Mouse (Mus musculus) limb, embryonic 13.5 days (tissue): ENCODE measurements at regions not wholly inside any gene's neighbourhood (a gene's known extent, or its start where the extent isn't known, plus 50 kb on each side); places are given as distances from the start of the nearest gene placed in this dataset.

Experiments used
- ATAC-seq: fragments of 200-750 bp; cut with Nextera tagmentation; 2 replicates; pipeline ENCODE4 v1.8.0; 2017; ENCODE audit warnings: low read depth, moderate number of reproducible peaks, moderate TSS enrichment; ENCODE audit not compliant: low FRiP score
- H3K27ac ChIP-seq: fragments of 300-500 bp; sonication (generic); 2 replicates; pipeline ENCODE4 v1.5.1; 2015; ENCODE audit warnings: inconsistent platforms, mild to moderate bottlenecking, moderate library complexity
- H3K27me3 ChIP-seq: fragments of 300-500 bp; sonication (generic); 2 replicates; pipeline ENCODE4 v1.6.1; 2015; ENCODE audit warnings: mild to moderate bottlenecking, inconsistent platforms
- H3K36me3 ChIP-seq: fragments of 300-500 bp; sonication (generic); 2 replicates; pipeline ENCODE4 v1.6.1; 2015; ENCODE audit warnings: inconsistent platforms, mild to moderate bottlenecking, moderate library complexity
- H3K4me1 ChIP-seq: fragments of 300-500 bp; sonication (generic); 2 replicates; pipeline ENCODE4 v1.6.1; 2015; ENCODE audit warnings: inconsistent platforms
- H3K4me2 ChIP-seq: fragments of 300-500 bp; sonication (generic); replicated peaks from 2 replicates; pipeline ENCODE4 v1.6.1; 2015; ENCODE audit warnings: inconsistent platforms, mild to moderate bottlenecking, moderate library complexity
- H3K4me3 ChIP-seq: fragments of 300-500 bp; sonication (generic); 2 replicates; pipeline ENCODE4 v1.5.1; 2015; ENCODE audit warnings: moderate library complexity, mild to moderate bottlenecking, inconsistent platforms
- H3K9ac ChIP-seq: fragments of 300-500 bp; sonication (generic); 2 replicates; pipeline ENCODE4 v1.6.1; 2015; ENCODE audit warnings: mild to moderate bottlenecking, inconsistent platforms
- H3K9me3 ChIP-seq: fragments of 300-500 bp; sonication (generic); 2 replicates; pipeline ENCODE4 v1.6.1; 2016; ENCODE audit warnings: inconsistent platforms
- WGBS: fragments of 180-500 bp; shearing (Covaris S2); methylation state at CpG from one replicate; pipeline ENCODE4 v1.1.7; 2015; 5-methylcytosine and 5-hydroxymethylcytosine counted together

DNA sequence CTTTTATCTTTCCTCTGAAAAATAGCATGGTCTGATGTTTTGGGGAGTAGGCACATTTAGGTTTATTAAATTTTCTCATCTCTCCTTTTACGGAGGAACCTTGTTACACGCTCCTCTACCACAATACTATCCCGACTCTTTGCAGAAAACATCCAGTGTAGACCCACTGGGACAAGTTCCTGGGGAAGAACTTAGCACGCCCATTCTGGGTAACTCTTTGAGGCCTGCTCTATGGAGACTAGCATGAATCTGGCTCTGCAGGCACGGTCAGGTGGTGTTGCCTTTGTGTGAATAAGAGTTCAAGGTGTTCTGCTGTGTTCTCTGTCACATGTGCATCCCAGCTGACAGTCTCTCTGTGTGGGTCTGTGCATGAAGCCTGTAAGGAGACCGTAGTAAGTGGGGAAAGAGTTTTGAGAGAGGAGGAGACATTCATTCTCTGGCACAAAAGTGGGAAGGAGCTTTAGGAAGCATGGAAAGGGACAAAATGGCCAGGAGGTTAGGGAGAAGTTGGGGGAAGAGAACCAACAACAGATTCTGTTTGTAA lies 105.2 kb upstream of the Satb2 start:
- H3K27me3 ChIP-seq = peaks cover 7% of the 10 kb centered on the region
- no peaks in the 10 kb centered on the region for H3K36me3 ChIP-seq
- H3K4me3 ChIP-seq = no peak overlapping the region
- 79% methylated on average over 6 of the region's 6 CpGs for WGBS
- H3K27ac ChIP-seq = no peak overlapping the region
- H3K4me1 ChIP-seq = no peaks in the 10 kb centered on the region; the same call in 1 of the 2 replicates
- no peak overlapping the region for H3K9ac ChIP-seq
- no peak overlapping the region for H3K4me2 ChIP-seq
- ATAC-seq = no peak
- no peaks in the 10 kb centered on the region for H3K9me3 ChIP-seq

DNA sequence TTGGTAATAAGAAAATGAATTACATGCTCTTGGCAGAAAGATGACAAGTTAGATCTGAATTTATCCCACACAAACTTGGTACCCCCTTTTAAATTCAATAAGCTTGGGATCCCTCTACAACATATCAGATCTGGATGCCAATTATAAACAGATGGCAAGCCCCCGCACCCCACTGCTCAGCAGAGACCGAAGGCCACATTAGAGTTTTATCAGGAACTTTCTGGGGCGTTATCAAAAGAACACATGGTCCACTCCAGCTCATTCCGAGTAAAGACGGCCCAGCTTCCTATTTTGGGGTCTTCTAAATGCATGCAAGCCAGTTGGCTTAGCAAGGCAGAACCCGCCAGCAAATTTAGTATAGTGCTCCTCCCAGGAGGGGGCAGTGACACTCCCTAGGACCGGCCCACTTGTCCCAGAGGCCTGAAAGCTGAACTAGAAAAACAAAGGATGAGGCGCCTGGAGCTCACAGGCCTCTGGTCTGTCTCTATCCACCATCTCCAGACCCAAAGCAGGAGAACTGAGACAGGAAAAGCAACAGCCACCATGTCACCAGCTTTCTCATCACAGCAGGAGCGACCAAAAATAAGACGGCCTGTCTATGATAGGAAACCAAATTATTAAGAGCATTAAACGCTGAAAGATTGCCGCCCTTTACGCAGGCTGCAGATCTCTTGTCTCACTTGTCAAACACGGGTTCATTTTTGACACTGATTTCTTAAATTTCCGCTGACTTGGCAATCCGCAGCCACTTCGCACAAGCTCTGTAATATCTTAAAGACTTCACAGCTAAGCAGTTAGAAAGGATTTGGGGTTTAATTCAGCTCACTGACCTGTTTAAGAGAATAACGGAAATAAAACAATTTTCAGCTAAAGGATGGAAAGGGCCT lies 117.2 kb upstream of the Satb2 start:
- Histone ChIP-seq H3K4me2 (peak overlapping the region; percentile 25; the same call in 1 of the 2 replicates), H3K9me3 (0 out of 2 replicates have a peak, but pooled peaks cover 3% of the 10 kb centered on the region), H3K9ac (no peak overlapping the region), H3K36me3 (no peaks in the 10 kb centered on the region), H3K27me3 (peaks cover 10% of the 10 kb centered on the region; the same call in 1 of the 2 replicates), H3K4me3 (no peak overlapping the region), H3K27ac (peak overlapping the region; percentile 61; the same call in 1 of the 2 replicates), H3K4me1 (peaks cover 19% of the 10 kb centered on the region)
- 54% methylated on average over 18 of the region's 18 CpGs for WGBS
- ATAC-seq = no peak

DNA sequence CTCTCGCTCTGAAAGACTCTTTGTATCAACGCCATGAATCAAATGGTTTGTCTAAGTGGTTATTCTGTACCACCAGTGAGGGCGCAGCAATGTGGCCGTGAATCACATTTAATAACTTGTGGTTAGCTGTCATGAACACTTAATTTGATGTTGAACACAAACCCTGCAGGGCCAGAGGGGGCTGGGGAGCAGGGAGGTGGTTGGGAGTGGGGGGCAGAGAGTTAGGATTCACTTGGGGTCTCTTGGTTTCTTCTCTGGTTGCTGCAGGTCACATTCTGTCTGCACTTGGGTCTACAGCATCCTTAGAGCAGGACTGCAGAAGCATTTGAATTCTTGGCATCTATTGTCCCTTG lies 117.8 kb upstream of the Satb2 start:
- H3K4me2 ChIP-seq = 0 out of 2 replicates have a peak overlapping the region, but pooled peaks have one; percentile 23
- 0 out of 2 replicates have a peak, but pooled peaks cover 3% of the 10 kb centered on the region for H3K9me3 ChIP-seq
- ATAC-seq = peak; percentile 49
- H3K9ac ChIP-seq = no peak overlapping the region
- peak overlapping the region; percentile 11; the same call in 1 of the 2 replicates for H3K27ac ChIP-seq
- 40% methylated on average over 4 of the region's 4 CpGs for WGBS
- peaks cover 11% of the 10 kb centered on the region; the same call in 1 of the 2 replicates for H3K27me3 ChIP-seq
- no peak overlapping the region for H3K4me3 ChIP-seq
- H3K4me1 ChIP-seq = peaks cover 19% of the 10 kb centered on the region
- no peaks in the 10 kb centered on the region for H3K36me3 ChIP-seq

DNA sequence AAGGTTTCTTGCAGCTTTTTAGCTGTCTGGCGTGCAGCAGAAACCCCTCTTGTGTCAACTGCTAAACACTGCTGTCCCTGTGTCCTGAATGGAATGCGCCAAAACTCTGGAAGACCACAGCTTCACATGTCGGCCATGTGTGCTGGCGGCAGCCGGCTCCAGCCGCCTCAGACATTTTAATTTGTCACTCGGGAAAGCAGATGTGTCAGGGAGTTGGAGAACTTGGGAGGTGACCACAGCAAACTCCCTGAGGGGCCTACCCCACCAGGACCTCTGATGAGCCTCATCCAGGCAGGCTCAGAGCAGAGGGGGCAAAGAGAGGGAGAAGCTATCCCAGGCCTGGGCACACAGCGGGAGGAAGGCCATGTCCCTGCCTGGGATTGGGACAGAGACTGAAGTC lies 118.3 kb upstream of the Satb2 start:
- peaks cover 13% of the 10 kb centered on the region; the same call in 1 of the 2 replicates for H3K27me3 ChIP-seq
- no peak overlapping the region for H3K9ac ChIP-seq
- peaks cover 19% of the 10 kb centered on the region for H3K4me1 ChIP-seq
- no peaks in the 10 kb centered on the region for H3K36me3 ChIP-seq
- H3K4me3 ChIP-seq = no peak overlapping the region
- H3K9me3 ChIP-seq = 0 out of 2 replicates have a peak, but pooled peaks cover 2% of the 10 kb centered on the region
- peak overlapping the region; percentile 23; the same call in 1 of the 2 replicates for H3K4me2 ChIP-seq
- peak overlapping the region; percentile 11; the same call in 1 of the 2 replicates for H3K27ac ChIP-seq
- WGBS = 24% methylated on average over 8 of the region's 8 CpGs
- peak; percentile 57 for ATAC-seq

DNA sequence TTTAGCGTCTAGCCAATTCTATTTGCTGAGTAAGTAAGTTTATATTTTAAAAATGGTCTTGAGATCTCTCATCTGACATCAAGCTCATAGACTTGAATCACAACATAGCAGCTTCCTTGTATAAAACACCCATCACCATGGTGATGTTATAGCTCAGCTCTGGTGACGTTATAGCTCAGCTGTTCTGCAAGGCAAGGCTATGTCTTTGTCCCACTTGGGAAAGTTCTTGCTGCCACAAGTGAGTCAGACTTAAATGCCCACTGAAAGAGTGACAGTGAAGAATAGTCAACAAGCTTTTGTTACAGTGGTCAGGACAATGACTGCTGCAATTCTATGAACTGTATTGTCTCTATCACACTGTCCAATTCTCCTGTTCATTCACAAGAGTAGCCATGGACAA lies 122.2 kb upstream of the Satb2 start:
- Histone ChIP-seq H3K27ac (no peak overlapping the region), H3K9ac (no peak overlapping the region), H3K4me3 (no peak overlapping the region), H3K4me1 (peaks cover 15% of the 10 kb centered on the region), H3K4me2 (no peak overlapping the region), H3K27me3 (peaks cover 10% of the 10 kb centered on the region; the same call in 1 of the 2 replicates), H3K9me3 (no peaks in the 10 kb centered on the region), H3K36me3 (no peaks in the 10 kb centered on the region)
- WGBS = 88% methylated on average over 2 of the region's 2 CpGs
- no peak for ATAC-seq

DNA sequence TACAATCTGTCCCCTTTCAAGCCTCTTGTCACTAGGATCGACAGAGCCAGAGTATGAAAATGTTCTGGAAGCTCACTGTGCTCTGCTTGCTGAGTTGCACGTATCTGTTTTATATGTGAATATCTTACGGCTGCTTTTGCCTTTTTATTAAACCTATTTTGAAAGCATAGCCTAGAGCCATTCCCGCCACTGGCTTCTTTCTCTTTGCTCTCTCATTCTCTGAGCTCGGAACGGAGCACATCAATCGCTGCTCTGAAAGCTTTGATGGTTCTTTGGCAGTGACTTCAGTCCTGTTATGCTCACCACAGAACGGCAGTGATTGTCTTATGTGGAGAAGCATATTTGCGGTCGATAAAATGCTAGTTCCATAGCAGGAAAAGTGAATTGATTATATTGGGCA lies 128.9 kb upstream of the Satb2 start:
- Histone ChIP-seq H3K9me3 (no peaks in the 10 kb centered on the region), H3K27ac (no peak overlapping the region), H3K9ac (no peak overlapping the region), H3K27me3 (0 out of 2 replicates have a peak, but pooled peaks cover 2% of the 10 kb centered on the region), H3K4me1 (no peaks in the 10 kb centered on the region), H3K36me3 (no peaks in the 10 kb centered on the region), H3K4me2 (no peak overlapping the region), H3K4me3 (no peak overlapping the region)
- ATAC-seq = no peak
- WGBS = 71% methylated on average over 10 of the region's 10 CpGs

DNA sequence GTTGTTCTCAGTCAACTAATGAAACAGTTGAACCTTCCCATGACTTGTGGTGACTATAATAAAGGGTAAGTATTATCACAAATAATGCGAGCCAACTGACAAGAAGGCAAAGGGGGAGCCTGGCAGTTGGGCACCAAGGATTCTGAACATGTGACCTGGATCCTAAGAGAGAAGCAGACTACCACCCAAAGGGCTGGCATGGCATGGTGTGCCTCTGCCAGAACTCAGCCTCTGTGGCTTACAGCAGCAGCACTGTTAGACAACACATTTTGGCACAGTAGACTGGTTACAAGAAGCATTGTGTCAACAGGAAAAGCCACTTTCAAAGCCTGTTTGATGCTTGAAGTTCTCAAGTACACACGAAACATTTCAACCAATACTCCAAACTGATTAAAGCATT lies 142.2 kb upstream of the Satb2 start:
- Histone ChIP-seq H3K9ac (no peak overlapping the region), H3K9me3 (no peaks in the 10 kb centered on the region), H3K27me3 (no peaks in the 10 kb centered on the region), H3K4me3 (no peak overlapping the region), H3K4me2 (no peak overlapping the region), H3K36me3 (no peaks in the 10 kb centered on the region), H3K27ac (no peak overlapping the region), H3K4me1 (0 out of 2 replicates have a peak, but pooled peaks cover 3% of the 10 kb centered on the region)
- WGBS = 69% methylated on average over 2 of the region's 2 CpGs
- ATAC-seq = no peak

DNA sequence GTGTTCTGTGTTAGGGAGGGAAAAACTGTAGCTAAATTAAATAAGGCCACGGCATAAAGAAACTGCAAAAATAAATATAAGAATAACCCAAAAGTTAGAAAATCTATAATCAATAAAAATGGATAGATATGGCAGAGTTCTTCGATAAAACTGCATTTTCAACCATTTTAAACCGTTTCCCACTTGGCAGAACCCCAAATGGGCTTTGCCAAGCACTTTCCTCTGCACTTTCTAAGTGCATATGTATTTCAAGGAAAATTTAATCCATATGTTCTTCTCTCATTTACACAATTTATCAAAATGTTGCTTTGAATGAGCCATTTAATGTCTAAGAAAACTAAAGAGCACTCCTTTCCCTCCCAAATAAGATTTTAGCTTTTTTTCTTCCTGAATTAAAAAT lies 165.7 kb upstream of the Satb2 start:
- H3K4me1 ChIP-seq = peaks cover 6% of the 10 kb centered on the region; the same call in 1 of the 2 replicates
- no peak overlapping the region for H3K27ac ChIP-seq
- no peak overlapping the region for H3K4me3 ChIP-seq
- 64% methylated on average over 3 of the region's 3 CpGs for WGBS
- no peak overlapping the region for H3K9ac ChIP-seq
- H3K9me3 ChIP-seq = 0 out of 2 replicates have a peak, but pooled peaks cover 3% of the 10 kb centered on the region
- H3K36me3 ChIP-seq = no peaks in the 10 kb centered on the region
- no peak for ATAC-seq
- H3K27me3 ChIP-seq = no peaks in the 10 kb centered on the region
- no peak overlapping the region for H3K4me2 ChIP-seq

DNA sequence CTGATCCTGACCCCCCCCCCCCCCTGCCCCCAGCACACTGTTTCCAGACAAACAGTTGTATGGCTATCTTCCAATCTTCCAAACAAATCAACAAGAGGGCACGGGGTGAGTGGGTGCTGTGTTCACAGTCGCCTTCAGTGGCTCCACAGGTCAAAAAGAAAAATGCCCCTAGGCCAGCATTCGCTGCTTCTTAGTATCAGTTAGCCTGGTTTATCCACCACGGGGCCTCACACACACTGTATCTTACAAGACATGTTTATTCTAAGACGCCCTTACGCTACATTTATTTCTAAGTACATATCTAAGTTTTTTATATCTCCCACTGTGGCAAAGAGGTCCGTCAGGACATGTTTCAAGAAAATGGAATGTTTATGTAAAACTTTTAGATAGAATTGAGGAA lies 177.4 kb upstream of the Satb2 start:
- Histone ChIP-seq H3K9me3 (no peaks in the 10 kb centered on the region), H3K4me2 (no peak overlapping the region), H3K27me3 (no peaks in the 10 kb centered on the region), H3K9ac (no peak overlapping the region), H3K4me1 (no peaks in the 10 kb centered on the region), H3K4me3 (no peak overlapping the region), H3K36me3 (no peaks in the 10 kb centered on the region), H3K27ac (no peak overlapping the region)
- 85% methylated on average over 7 of the region's 7 CpGs for WGBS
- ATAC-seq = no peak

DNA sequence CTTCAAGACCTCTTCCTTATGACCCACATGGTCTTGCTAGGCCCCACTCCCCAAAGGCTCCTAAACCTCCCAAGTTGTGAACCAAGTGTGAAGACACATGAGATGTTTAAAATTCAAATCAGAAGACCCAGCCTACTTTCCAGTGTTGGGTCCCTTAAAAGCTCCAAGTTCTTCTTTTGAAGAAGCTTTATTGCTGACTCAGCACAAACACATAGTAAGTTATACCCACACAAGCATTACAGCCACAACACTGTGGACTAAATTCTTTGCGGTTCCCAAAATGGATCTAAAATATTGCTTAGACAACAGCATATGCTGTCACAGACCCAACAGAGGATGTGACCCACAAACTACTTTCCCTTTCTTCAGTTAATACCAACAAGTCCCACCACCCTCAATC lies 186.0 kb upstream of the Satb2 start:
- no peaks in the 10 kb centered on the region for H3K27me3 ChIP-seq
- 97% methylated on average over 1 of the region's 1 CpGs for WGBS

DNA sequence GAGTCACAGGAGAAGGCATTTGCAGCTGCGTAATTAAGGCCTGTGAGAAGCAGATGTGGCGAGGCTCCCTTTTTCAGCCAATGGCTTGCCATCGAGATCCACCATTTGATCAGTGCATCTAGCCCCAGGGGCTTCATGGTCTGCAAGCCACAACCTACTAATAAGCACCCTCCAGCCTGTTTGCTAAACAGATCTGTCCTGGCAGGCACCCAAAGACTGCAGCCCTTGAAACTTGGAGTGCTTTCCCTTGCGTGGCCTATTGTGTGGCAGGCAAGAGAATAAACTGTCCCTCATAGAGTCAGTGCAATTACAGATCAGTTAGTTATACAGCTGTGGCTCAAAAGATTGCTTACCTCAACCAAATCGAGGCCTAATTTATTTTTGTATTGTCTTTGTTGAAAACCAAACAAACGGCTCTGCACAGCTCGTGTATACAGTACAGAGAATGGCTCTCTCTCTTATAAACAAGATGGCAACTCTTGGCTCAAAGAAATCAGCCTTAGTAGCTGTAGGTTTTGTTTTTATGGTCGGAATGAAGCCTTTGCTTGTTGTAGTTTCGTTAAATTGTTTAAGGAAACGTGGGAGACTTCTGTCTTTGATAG lies 195.9 kb upstream of the Satb2 start:
- Histone ChIP-seq H3K4me2 (no peak overlapping the region), H3K27me3 (0 out of 2 replicates have a peak, but pooled peaks cover 3% of the 10 kb centered on the region), H3K36me3 (no peaks in the 10 kb centered on the region), H3K27ac (no peak overlapping the region), H3K4me3 (no peak overlapping the region), H3K4me1 (no peaks in the 10 kb centered on the region), H3K9ac (no peak overlapping the region), H3K9me3 (no peaks in the 10 kb centered on the region)
- 58% methylated on average over 10 of the region's 10 CpGs for WGBS
- no peak for ATAC-seq

More for the DNA sequence above, 186.0 kb upstream of the Satb2 start:
- no peak overlapping the region for H3K4me3 ChIP-seq
- H3K9me3 ChIP-seq = no peaks in the 10 kb centered on the region
- no peak overlapping the region for H3K27ac ChIP-seq
- no peak for ATAC-seq
- no peaks in the 10 kb centered on the region for H3K4me1 ChIP-seq
- H3K9ac ChIP-seq = no peak overlapping the region
- H3K36me3 ChIP-seq = no peaks in the 10 kb centered on the region
- H3K4me2 ChIP-seq = no peak overlapping the region

DNA sequence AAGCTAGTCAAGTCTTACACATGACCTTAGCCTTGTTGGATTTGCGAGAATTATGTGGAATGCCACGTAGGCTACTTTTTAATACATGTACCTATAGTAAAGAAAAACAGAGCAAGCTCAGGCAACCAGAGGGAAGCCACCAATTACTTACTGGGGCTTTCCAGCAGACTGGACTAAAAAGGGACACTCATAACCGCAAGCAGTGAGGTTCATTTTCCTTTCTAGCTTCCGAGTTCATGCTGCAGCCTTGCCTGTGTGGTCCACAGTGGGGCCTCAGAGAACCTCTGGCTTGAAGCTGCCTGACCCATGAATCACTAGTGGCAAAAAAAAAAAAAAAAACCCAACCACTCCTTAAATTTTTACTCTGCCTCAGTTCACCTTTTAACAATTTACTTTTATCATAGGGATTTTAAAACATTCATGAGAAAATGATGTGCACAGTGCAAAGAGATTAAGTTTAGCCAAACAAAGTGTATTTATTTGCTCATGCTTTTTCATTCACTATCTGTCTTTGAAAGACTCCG lies 188.6 kb upstream of the 1700066M21Rik start:
- no peak for ATAC-seq
- no peak overlapping the region for H3K27ac ChIP-seq
- H3K4me3 ChIP-seq = no peak overlapping the region
- peaks cover 50% of the 10 kb centered on the region for H3K27me3 ChIP-seq
- 76% methylated on average over 5 of the region's 5 CpGs for WGBS
- H3K4me2 ChIP-seq = no peak overlapping the region
- H3K4me1 ChIP-seq = peaks cover 4% of the 10 kb centered on the region; the same call in 1 of the 2 replicates
- no peak overlapping the region for H3K9ac ChIP-seq
- no peaks in the 10 kb centered on the region for H3K9me3 ChIP-seq
- no peaks in the 10 kb centered on the region for H3K36me3 ChIP-seq
